17 mouse cellular contexts compared by ENCODE assay signal in genomic region chr17:84590065-84590464, GRCm38 (mm10).
"Had no signal": no experiment of that assay in that cellular context is flagged by ENCODE, and none has a peak within 500 bp of the region (broad histone marks: within the 10 kb centered on the region; RNA-seq: fewer than 3 reads in every experiment).

No protein-coding gene starts in this region.

- ATAC-seq: lung, postnatal 0 days; midbrain, embryonic 13.5 days; midbrain, embryonic 15.5 days had no signal

- H3K36me3 ChIP-seq: midbrain, embryonic 15.5 days; neural tube, embryonic 12.5 days had no signal

- H3K9ac ChIP-seq: lung, embryonic 15.5 days; midbrain, embryonic 13.5 days; midbrain, embryonic 15.5 days; neural tube, embryonic 12.5 days; stomach, embryonic 15.5 days had no signal

- H3K4me3 ChIP-seq: lung, embryonic 15.5 days; megakaryocyte, embryonic 14.5 days; midbrain, embryonic 13.5 days; midbrain, embryonic 15.5 days; neural tube, embryonic 12.5 days; stomach, embryonic 15.5 days had no signal

- H3K9me3 ChIP-seq: lung, embryonic 15.5 days; megakaryocyte, embryonic 14.5 days; midbrain, embryonic 13.5 days; midbrain, embryonic 15.5 days; neural tube, embryonic 12.5 days; stomach, embryonic 15.5 days had no signal

- H3K4me1 ChIP-seq: lung, embryonic 15.5 days; megakaryocyte, embryonic 14.5 days; midbrain, embryonic 13.5 days; midbrain, embryonic 15.5 days; neural tube, embryonic 12.5 days had no signal

- H3K4me2 ChIP-seq: lung, embryonic 15.5 days; midbrain, embryonic 11.5 days; midbrain, embryonic 13.5 days; midbrain, embryonic 15.5 days; neural tube, embryonic 12.5 days; stomach, embryonic 15.5 days had no signal

- DNase-seq: lung, adult 2 months; lung, postnatal 14 days; lung, postnatal 36 days; right cerebral cortex, postnatal 14 days; thymus, adult 2 months; thymus, postnatal 25 days; thymus, postnatal 4 days had no signal

- H3K27ac ChIP-seq: lung, embryonic 15.5 days; macrophage; midbrain, embryonic 13.5 days; midbrain, embryonic 15.5 days; neural tube, embryonic 12.5 days; stomach, embryonic 15.5 days; stomach, postnatal 0 days had no signal

- H3K27me3 ChIP-seq: lung, embryonic 15.5 days; midbrain, embryonic 13.5 days; midbrain, embryonic 15.5 days; neural tube, embryonic 12.5 days; stomach, embryonic 15.5 days had no signal
